Mouse (Mus musculus): ENCODE measurements at regions not wholly inside any gene's neighbourhood (a gene's known extent, or its start where the extent isn't known, plus 50 kb on each side); places are given as distances from the start of the nearest gene placed in this dataset.

- Histone ChIP-seq H3K4me1 (ENCODE audit: control insufficient read depth, insufficient read depth, low read length) (no peaks in the 10 kb centered on the region), H3K36me3 (ENCODE audit: control insufficient read depth, insufficient read depth, low read length) (no peaks in the 10 kb centered on the region), H3K9ac (ENCODE audit: low read depth, low read length) (no peak overlapping the region), H3K79me2 (replicated peaks; ENCODE audit: control insufficient read depth, insufficient read depth, low read length) (no peaks in the 10 kb centered on the region), H3K27ac (no peak overlapping the region), H3K27me3 (ENCODE audit: control insufficient read depth, insufficient read depth, low read length) (no peaks in the 10 kb centered on the region), H3K4me3 (no peak overlapping the region)
- intact Hi-C loops (cut with DNase I): no loop called here
- 56% methylated on average over 2 of the region's 2 CpGs for WGBS
- TF ChIP-seq POLR2A (IDR thresholded peaks at IDR 0.05; ENCODE audit: insufficient read depth, low read depth, low read length): no peak
- no peak for TF ChIP-seq CTCF (IDR thresholded peaks at IDR 0.05)
- TF ChIP-seq EP300 (IDR thresholded peaks at IDR 0.05; ENCODE audit: insufficient read depth, low read depth, low read length): no peak
- no peak for DNase-seq
Measured at GRCm38 (mm10) chr14:114955572-114955971, 136.4 kb upstream of the Gpc5 start.

- intact Hi-C loops (cut with DNase I): no loop called here
- Histone ChIP-seq H3K9ac (ENCODE audit: low read depth, low read length) (no peak overlapping the region), H3K27me3 (ENCODE audit: control insufficient read depth, insufficient read depth, low read length) (peaks cover 1% of the 10 kb centered on the region; the same call in 1 of the 2 replicates), H3K27ac (no peak overlapping the region), H3K36me3 (ENCODE audit: control insufficient read depth, insufficient read depth, low read length) (no peaks in the 10 kb centered on the region), H3K4me3 (no peak overlapping the region), H3K4me1 (ENCODE audit: control insufficient read depth, insufficient read depth, low read length) (no peaks in the 10 kb centered on the region), H3K79me2 (replicated peaks; ENCODE audit: control insufficient read depth, insufficient read depth, low read length) (no peaks in the 10 kb centered on the region)
- no peak for TF ChIP-seq EP300 (IDR thresholded peaks at IDR 0.05; ENCODE audit: insufficient read depth, low read depth, low read length)
- no peak for TF ChIP-seq CTCF (IDR thresholded peaks at IDR 0.05)
- no peak for TF ChIP-seq POLR2A (IDR thresholded peaks at IDR 0.05; ENCODE audit: insufficient read depth, low read depth, low read length)
- peak in 1 of 2 experiments; percentile 11 for DNase-seq
- 21% methylated on average over 5 of the region's 5 CpGs for WGBS
Measured at GRCm38 (mm10) chr14:114960273-114960672, 131.7 kb upstream of the Gpc5 start.

- no peak for DNase-seq
- H3K4me3 ChIP-seq: no peak overlapping the region
- no peak overlapping the region for H3K9ac ChIP-seq (ENCODE audit: low read depth, low read length)
- WGBS: 78% methylated on average over 3 of the region's 3 CpGs
- no peaks in the 10 kb centered on the region for H3K27me3 ChIP-seq (ENCODE audit: control insufficient read depth, insufficient read depth, low read length)
- intact Hi-C loops (cut with DNase I): no loop called here
- H3K27ac ChIP-seq: no peak overlapping the region
- TF ChIP-seq EP300 (IDR thresholded peaks at IDR 0.05; ENCODE audit: insufficient read depth, low read depth, low read length): no peak
- no peak for TF ChIP-seq CTCF (IDR thresholded peaks at IDR 0.05)
- no peak for TF ChIP-seq POLR2A (IDR thresholded peaks at IDR 0.05; ENCODE audit: insufficient read depth, low read depth, low read length)
- no peaks in the 10 kb centered on the region for H3K79me2 ChIP-seq (replicated peaks; ENCODE audit: control insufficient read depth, insufficient read depth, low read length)
- H3K4me1 ChIP-seq (ENCODE audit: control insufficient read depth, insufficient read depth, low read length): no peaks in the 10 kb centered on the region
- H3K36me3 ChIP-seq (ENCODE audit: control insufficient read depth, insufficient read depth, low read length): no peaks in the 10 kb centered on the region
Measured at GRCm38 (mm10) chr14:114965941-114966340, 126.1 kb upstream of the Gpc5 start.

- no peaks in the 10 kb centered on the region for H3K36me3 ChIP-seq (ENCODE audit: control insufficient read depth, insufficient read depth, low read length)
- no peak for DNase-seq
- no peaks in the 10 kb centered on the region for H3K27me3 ChIP-seq (ENCODE audit: control insufficient read depth, insufficient read depth, low read length)
- no peak overlapping the region for H3K9ac ChIP-seq (ENCODE audit: low read depth, low read length)
- H3K79me2 ChIP-seq (replicated peaks; ENCODE audit: control insufficient read depth, insufficient read depth, low read length): no peaks in the 10 kb centered on the region
- no peak overlapping the region for H3K4me3 ChIP-seq
- intact Hi-C loops (cut with DNase I): no loop called here
- no peak for TF ChIP-seq POLR2A (IDR thresholded peaks at IDR 0.05; ENCODE audit: insufficient read depth, low read depth, low read length)
- no peak for TF ChIP-seq CTCF (IDR thresholded peaks at IDR 0.05)
- no peak for TF ChIP-seq EP300 (IDR thresholded peaks at IDR 0.05; ENCODE audit: insufficient read depth, low read depth, low read length)
- WGBS: 86% methylated on average over 3 of the region's 3 CpGs
- no peaks in the 10 kb centered on the region for H3K4me1 ChIP-seq (ENCODE audit: control insufficient read depth, insufficient read depth, low read length)
- no peak overlapping the region for H3K27ac ChIP-seq
Measured at GRCm38 (mm10) chr14:114969020-114969419, 123.0 kb upstream of the Gpc5 start.

- Histone ChIP-seq H3K36me3 (ENCODE audit: control insufficient read depth, insufficient read depth, low read length) (no peaks in the 10 kb centered on the region), H3K79me2 (replicated peaks; ENCODE audit: control insufficient read depth, insufficient read depth, low read length) (no peaks in the 10 kb centered on the region), H3K4me1 (ENCODE audit: control insufficient read depth, insufficient read depth, low read length) (no peaks in the 10 kb centered on the region), H3K27me3 (ENCODE audit: control insufficient read depth, insufficient read depth, low read length) (no peaks in the 10 kb centered on the region), H3K27ac (no peak overlapping the region), H3K4me3 (no peak overlapping the region), H3K9ac (ENCODE audit: low read depth, low read length) (no peak overlapping the region)
- DNase-seq: no peak
- WGBS: 50% methylated on average over 3 of the region's 3 CpGs
- intact Hi-C loops (cut with DNase I): loop anchor here (2.0 kb wide), 1 partner anchor 126 kb away; no protein-coding TSS in a partner anchor
- TF ChIP-seq EP300 (IDR thresholded peaks at IDR 0.05; ENCODE audit: insufficient read depth, low read depth, low read length) (no peak), CTCF (IDR thresholded peaks at IDR 0.05) (peak; percentile 56)
Measured at GRCm38 (mm10) chr14:114981120-114981519, 110.9 kb upstream of the Gpc5 start.

GRCm38 (mm10) chr14:115003223-115003622 is 88.8 kb upstream of the Gpc5 start:
- H3K4me3 ChIP-seq: no peak overlapping the region
- no peak for DNase-seq
- no peak for TF ChIP-seq POLR2A (IDR thresholded peaks at IDR 0.05; ENCODE audit: insufficient read depth, low read depth, low read length)
- TF ChIP-seq CTCF (IDR thresholded peaks at IDR 0.05): no peak
- no peak for TF ChIP-seq EP300 (IDR thresholded peaks at IDR 0.05; ENCODE audit: insufficient read depth, low read depth, low read length)
- no peak overlapping the region for H3K27ac ChIP-seq
- H3K36me3 ChIP-seq (ENCODE audit: control insufficient read depth, insufficient read depth, low read length): no peaks in the 10 kb centered on the region
- WGBS: 60% methylated on average over 2 of the region's 2 CpGs
- H3K9ac ChIP-seq (ENCODE audit: low read depth, low read length): no peak overlapping the region
- H3K27me3 ChIP-seq (ENCODE audit: control insufficient read depth, insufficient read depth, low read length): no peaks in the 10 kb centered on the region
- no peaks in the 10 kb centered on the region for H3K79me2 ChIP-seq (replicated peaks; ENCODE audit: control insufficient read depth, insufficient read depth, low read length)
- intact Hi-C loops (cut with DNase I): no loop called here
- no peaks in the 10 kb centered on the region for H3K4me1 ChIP-seq (ENCODE audit: control insufficient read depth, insufficient read depth, low read length)

Data from heart, adult 2 months (tissue).